Mouse (Mus musculus) thymus, postnatal 10 days (tissue): ENCODE measurements around the gene Cpxm2.

ENCODE experiments used
- DNase-seq, 2 experiments: peaks; one replicate each; pipeline ENCODE4 v3.0.0; 2021; ENCODE audit warnings: low spot score in 2 of 2

Gene Cpxm2

GRCm38 (mm10) chr7:132154368-132154961 is at the start of gene Cpxm2:
Gene Cpxm2 (minus strand): TSS chr7:132154739.
- DNase-seq, result no peak

GRCm38 (mm10) chr7:132204073-132204612 is 49.6 kb upstream of the Cpxm2 start:
- DNase-seq, result no peak

- DNase-seq, result no peak
Measured at GRCm38 (mm10) chr7:132199686-132200085, 45.1 kb upstream of the Cpxm2 start.

- DNase-seq, result no peak
Measured at GRCm38 (mm10) chr7:132198806-132199205, 44.3 kb upstream of the Cpxm2 start.

GRCm38 (mm10) chr7:132197817-132198475 is 43.4 kb upstream of the Cpxm2 start:
- no peak for DNase-seq

GRCm38 (mm10) chr7:132196581-132196980 is 42.0 kb upstream of the Cpxm2 start:
- no peak for DNase-seq

- DNase-seq, result no peak
Measured at GRCm38 (mm10) chr7:132193606-132194005, 39.1 kb upstream of the Cpxm2 start.

- no peak for DNase-seq
Measured at GRCm38 (mm10) chr7:132187456-132187855, 32.9 kb upstream of the Cpxm2 start.

- no peak for DNase-seq
Measured at GRCm38 (mm10) chr7:132183892-132184404, 29.4 kb upstream of the Cpxm2 start.

GRCm38 (mm10) chr7:132181586-132182198 is 27.2 kb upstream of the Cpxm2 start:
- no peak for DNase-seq

- no peak for DNase-seq
Measured at GRCm38 (mm10) chr7:132181042-132181441, 26.5 kb upstream of the Cpxm2 start.

GRCm38 (mm10) chr7:132179049-132179448 is 24.5 kb upstream of the Cpxm2 start:
- no peak for DNase-seq

- DNase-seq, result no peak
Measured at GRCm38 (mm10) chr7:132174787-132175186, 20.2 kb upstream of the Cpxm2 start.

GRCm38 (mm10) chr7:132174296-132174695 is 19.8 kb upstream of the Cpxm2 start:
- DNase-seq, result no peak

GRCm38 (mm10) chr7:132172220-132172619 is 17.7 kb upstream of the Cpxm2 start:
- no peak for DNase-seq

GRCm38 (mm10) chr7:132171716-132172115 is 17.2 kb upstream of the Cpxm2 start:
- no peak for DNase-seq

GRCm38 (mm10) chr7:132169419-132170169 is 15.1 kb upstream of the Cpxm2 start:
- no peak for DNase-seq

GRCm38 (mm10) chr7:132167239-132167638 is 12.7 kb upstream of the Cpxm2 start:
- no peak for DNase-seq

GRCm38 (mm10) chr7:132162254-132162653 is 7.7 kb upstream of the Cpxm2 start:
- no peak for DNase-seq

- DNase-seq, result no peak
Measured at GRCm38 (mm10) chr7:132158321-132159025, 3.9 kb upstream of the Cpxm2 start.

- no peak for DNase-seq
Measured at GRCm38 (mm10) chr7:132153725-132154147, 803 bp downstream of the Cpxm2 start.
